Comparison of ENCODE assay signal across 21 mouse cellular contexts in genomic region chr11:68177415-68177814, GRCm38 (mm10).
"Had no signal": no experiment of that assay in that cellular context is flagged by ENCODE, and none has a peak within 500 bp of the region (broad histone marks: within the 10 kb centered on the region; RNA-seq: fewer than 3 reads in every experiment).

No protein-coding gene starts in this region.

- H3K4me3 ChIP-seq: left cerebral cortex, adult 2 months; limb, embryonic 12.5 days; limb, embryonic 15.5 days; midbrain, embryonic 13.5 days; stomach, embryonic 15.5 days had no signal

- H3K27ac ChIP-seq: left cerebral cortex, adult 2 months; limb, embryonic 12.5 days; limb, embryonic 15.5 days; liver, embryonic 14.5 days; macrophage; midbrain, embryonic 13.5 days; stomach, embryonic 15.5 days had no signal

- H3K9me3 ChIP-seq: limb, embryonic 12.5 days; limb, embryonic 15.5 days; midbrain, embryonic 13.5 days; stomach, embryonic 15.5 days had no signal

- H3K27me3 ChIP-seq: limb, embryonic 12.5 days; limb, embryonic 15.5 days; stomach, embryonic 15.5 days had no signal

- H3K9ac ChIP-seq: limb, embryonic 12.5 days; limb, embryonic 15.5 days; liver, embryonic 14.5 days; liver, postnatal 0 days; lung, embryonic 14.5 days; midbrain, embryonic 13.5 days; stomach, embryonic 15.5 days had no signal

- ATAC-seq: liver, postnatal 0 days; midbrain, embryonic 13.5 days had no signal

- H3K36me3 ChIP-seq: limb, embryonic 12.5 days; limb, embryonic 15.5 days; midbrain, embryonic 13.5 days; stomach, embryonic 15.5 days had no signal

- H3K4me2 ChIP-seq: limb, embryonic 12.5 days; limb, embryonic 15.5 days; liver, embryonic 11.5 days; lung, embryonic 14.5 days; midbrain, embryonic 13.5 days; stomach, embryonic 15.5 days had no signal

- DNase-seq: kidney, adult 18-20 months; kidney, adult 9 months; kidney, postnatal 14 days; kidney, postnatal 4 days; layer of hippocampus, postnatal 36 days; liver, postnatal 0 days; right cerebral cortex, adult 18-20 months; right cerebral cortex, postnatal 14 days; right cerebral cortex, postnatal 4 days; thymus, adult 2 months; thymus, postnatal 14 days; thymus, postnatal 4 days had no signal
